Mouse (Mus musculus) ES-E14 (cell line): ENCODE results near the gene Ncor1. TPM values are rescaled to one million over a fixed set of nuclear protein-coding genes. Genes with fewer than 3 reads are reported as not detected.
"Not testable (repeated sequence)": the region's sequence is repeated elsewhere in the genome, so short reads cannot be mapped to it uniquely, and the experiment has no call there.

Experiments
- DNase-seq: peaks from one replicate; pipeline ENCODE4 v3.0.0-alpha.2; 2013; ENCODE audit warnings: low read depth, low spot score
- H3K27ac ChIP-seq: 2 replicates; pipeline ENCODE4 v1.5.1; 2012; ENCODE audit warnings: low read depth, mild to moderate bottlenecking, low read length, moderate library complexity, mixed read lengths; ENCODE audit not compliant: poor library complexity, insufficient read depth, severe bottlenecking
- H3K36me3 ChIP-seq: 2 replicates; pipeline ENCODE4 v1.6.1; 2012; ENCODE audit warnings: mild to moderate bottlenecking, low read length, moderate library complexity, mixed read lengths; ENCODE audit not compliant: control insufficient read depth, poor library complexity, insufficient read depth, severe bottlenecking
- H3K4me1 ChIP-seq, 2 experiments: fragments of 150-350 bp in 1 of 2; sonication (generic) in 1 of 2; 2 replicates each; pipeline ENCODE4 v1.6.1; 2012; ENCODE audit warnings: low read length in 2 of 2, mild to moderate bottlenecking in 1 of 2, mixed read lengths in 1 of 2; ENCODE audit not compliant: control insufficient read depth in 2 of 2, insufficient read depth in 2 of 2, poor library complexity in 1 of 2
- H3K4me3 ChIP-seq, 2 experiments: fragments of 150-350 bp in 1 of 2; sonication (generic) in 1 of 2; 2 replicates each; pipeline ENCODE4 v1.5.1; 2012; ENCODE audit warnings: low read length in 2 of 2, low read depth in 1 of 2, mild to moderate bottlenecking in 1 of 2, mixed read lengths in 1 of 2; ENCODE audit not compliant: insufficient read depth in 1 of 2, poor library complexity in 1 of 2, severe bottlenecking in 1 of 2
- H3K9ac ChIP-seq: 2 replicates; pipeline ENCODE4 v1.6.1; 2012; ENCODE audit warnings: low read depth, mild to moderate bottlenecking, low read length, mixed read lengths; ENCODE audit not compliant: poor library complexity, insufficient read depth, severe bottlenecking
- H3K9me3 ChIP-seq: fragments of 150-350 bp; sonication (generic); 2 replicates; pipeline ENCODE4 v1.6.1; 2012; ENCODE audit warnings: low read depth, mild to moderate bottlenecking, low read length; ENCODE audit not compliant: control insufficient read depth, insufficient read depth
- CHD2 ChIP-seq: IDR thresholded peaks from 2 replicates; pipeline ENCODE4 v1.6.1; 2014; ENCODE audit warnings: mild to moderate bottlenecking, low read depth, low read length, inconsistent platforms
- HCFC1 ChIP-seq: IDR thresholded peaks from 2 replicates; pipeline ENCODE4 v1.6.1; 2012; ENCODE audit warnings: low read length, inconsistent platforms, borderline replicate concordance; ENCODE audit not compliant: insufficient read depth
- MAFK ChIP-seq: IDR thresholded peaks from 2 replicates; pipeline ENCODE4 v1.6.1; 2014; ENCODE audit warnings: mild to moderate bottlenecking, low read depth, low read length, inconsistent platforms; ENCODE audit not compliant: insufficient read depth
- ZC3H11A ChIP-seq: IDR thresholded peaks from 2 replicates; pipeline ENCODE4 v1.6.1; 2012; ENCODE audit warnings: low read depth, mild to moderate bottlenecking, inconsistent platforms, low read length, borderline replicate concordance
- ZNF384 ChIP-seq: IDR thresholded peaks from 2 replicates; pipeline ENCODE4 v1.6.1; 2012; ENCODE audit warnings: low read depth, low read length, inconsistent platforms
- in situ Hi-C, 2 experiments: fragments of 600-800 bp; cut with MboI; formaldehyde crosslinking; loops; one replicate each; pipeline ENCODE4 v1.15.1; 2025; ENCODE audit warnings: low sequenced_read_pairs in 2 of 2, inconsistent platforms in 1 of 2; ENCODE audit not compliant: unreplicated experiment in 2 of 2
- total RNA-seq: library from RNA; depleted of rRNA; stranded (reverse); fragments of 300-350 nt; gene quantifications from 2 replicates; pipeline ENCODE4 v1.2.3, GENCODE M21; 2012

Ncor1 gene
- total RNA-seq, 1 experiment, result 186 TPM

GRCm38 (mm10) chr11:62287700-62288099, 170.6 kb downstream of the Ncor1 start:
- Histone ChIP-seq H3K9me3 (no peaks in the 10 kb centered on the region), H3K4me1 (no peaks in the 10 kb centered on the region), H3K27ac (no peak overlapping the region), H3K9ac (no peak overlapping the region), H3K36me3 (peaks cover 27% of the 10 kb centered on the region), H3K4me3 (no peak overlapping the region)
- TF ChIP-seq ZNF384 (no peak), HCFC1 (no peak), CHD2 (no peak), ZC3H11A (no peak), MAFK (no peak)
- DNase-seq, result no peak
- in situ Hi-C loops, result no loop called here

- in situ Hi-C loops, result no loop called here
- H3K36me3 ChIP-seq, result peaks cover 24% of the 10 kb centered on the region
These were observed 173.3 kb downstream of the Ncor1 start for GRCm38 (mm10) chr11:62285020-62285419.

GRCm38 (mm10) chr11:62284020-62284419, 174.3 kb downstream of the Ncor1 start:
- H3K27ac ChIP-seq, H3K4me3 ChIP-seq, DNase-seq, H3K9me3 ChIP-seq, in situ Hi-C loops, H3K4me1 ChIP-seq, H3K9ac ChIP-seq: not testable (repeated sequence)
- peaks cover 17% of the 10 kb centered on the region for H3K36me3 ChIP-seq

More at GRCm38 (mm10) chr11:62285020-62285419, 173.3 kb downstream of the Ncor1 start:
- Histone ChIP-seq H3K4me3 (no peak overlapping the region), H3K9me3 (no peaks in the 10 kb centered on the region), H3K27ac (no peak overlapping the region), H3K9ac (no peak overlapping the region), H3K4me1 (0 out of 4 replicates have a peak, but pooled peaks cover 0 to 1% of the 10 kb centered on the region in 2 experiments)
- TF ChIP-seq ZNF384 (no peak), MAFK (no peak), HCFC1 (no peak)
- no peak for DNase-seq

GRCm38 (mm10) chr11:62281601-62281997, 176.7 kb downstream of the Ncor1 start:
- peak; percentile 36 for DNase-seq
- Histone ChIP-seq H3K4me3 (peak overlapping the region; percentile 96 to 98), H3K36me3 (peaks cover 10% of the 10 kb centered on the region)

GRCm38 (mm10) chr11:62280675-62281600, 177.4 kb downstream of the Ncor1 start, which contains the start of the genes Zswim7 and Ttc19:
Gene Zswim7, minus strand, starts transcription at chr11:62281375.
Gene Ttc19, plus strand, starts transcription at chr11:62281473.
- peak; percentile 82; the same call in 1 of the 2 replicates for TF ChIP-seq ZNF384
- TF ChIP-seq MAFK, result peak; percentile 55; the same call in 1 of the 2 replicates
- no peak for TF ChIP-seq HCFC1
- TF ChIP-seq ZC3H11A, result 0 out of 2 replicates have a peak, but pooled peaks have one; percentile 11
- DNase-seq, result peak; percentile 79

More at GRCm38 (mm10) chr11:62281601-62281997, 176.7 kb downstream of the Ncor1 start:
- 0 out of 4 replicates have a peak, but pooled peaks cover 0 to 1% of the 10 kb centered on the region in 2 experiments for H3K4me1 ChIP-seq
- in situ Hi-C loops, result no loop called here
- peak; percentile 35; the same call in 1 of the 2 replicates for TF ChIP-seq CHD2
- TF ChIP-seq MAFK, result no peak
- H3K27ac ChIP-seq, result peak overlapping the region; percentile 87
- no peaks in the 10 kb centered on the region for H3K9me3 ChIP-seq
- H3K9ac ChIP-seq, result peak overlapping the region; percentile 99

More at GRCm38 (mm10) chr11:62280675-62281600, 177.4 kb downstream of the Ncor1 start, which contains the start of the genes Zswim7 and Ttc19:
- in situ Hi-C loops, result no loop called here
- Histone ChIP-seq H3K9me3 (no peaks in the 10 kb centered on the region), H3K36me3 (peaks cover 10% of the 10 kb centered on the region), H3K9ac (peak within 1 kb of the TSS; percentile 99), H3K27ac (peak within 1 kb of the TSS; percentile 92), H3K4me3 (peak within 1 kb of the TSS; percentile 96 to 98), H3K4me1 (0 out of 4 replicates have a peak, but pooled peaks cover 0 to 1% of the 10 kb centered on the region in 2 experiments)
